Mouse (Mus musculus): ENCODE data around the gene Zfp536.
"Not testable (repeated sequence)": the region's sequence is repeated elsewhere in the genome, so short reads cannot be mapped to it uniquely, and the experiment has no call there.

Gene Zfp536

DNA sequence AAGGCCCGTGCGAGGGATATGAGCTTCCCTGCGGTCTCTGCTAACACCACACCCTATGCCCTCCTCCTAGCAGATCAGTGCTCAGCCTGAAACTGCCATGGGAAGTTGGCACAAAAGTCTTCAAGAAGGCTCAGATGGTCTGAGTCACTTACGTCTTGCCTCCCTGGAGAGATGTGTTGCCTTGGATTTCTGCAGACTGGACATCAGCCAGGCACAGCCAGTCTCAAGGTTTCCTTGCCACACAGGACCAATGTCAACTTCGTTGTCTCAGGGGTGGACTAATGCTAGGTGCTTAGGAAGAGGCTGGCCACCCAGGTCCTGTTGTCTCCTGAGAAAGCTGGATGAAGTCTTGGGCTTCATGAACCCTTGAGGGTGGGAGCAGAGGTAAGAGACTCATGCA is 14.6 kb downstream of the Zfp536 start:
- DNase-seq (ENCODE audit: low spot score in 2 of 2): no peak

DNA sequence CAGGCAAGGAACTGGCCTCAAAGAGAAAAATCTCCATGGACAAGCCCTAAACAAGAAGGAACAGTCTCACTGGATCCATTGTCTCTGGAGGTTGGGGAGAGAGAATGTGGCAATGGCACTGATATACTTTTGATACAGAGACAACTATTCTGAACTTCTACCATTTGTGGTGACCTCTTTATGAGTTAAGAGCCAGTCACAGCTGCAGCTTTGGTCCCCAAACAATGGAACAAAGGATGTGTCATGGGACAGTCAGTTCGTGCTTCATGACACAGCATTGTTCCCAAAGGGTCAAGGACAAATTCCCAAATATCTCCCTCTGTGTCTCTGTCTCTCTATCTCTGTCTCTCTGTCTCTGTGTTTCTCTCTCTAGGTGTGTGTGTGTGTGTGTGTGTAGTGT is 20.4 kb downstream of the Zfp536 start:
- no peak for DNase-seq (ENCODE audit: low spot score in 2 of 2)

DNA sequence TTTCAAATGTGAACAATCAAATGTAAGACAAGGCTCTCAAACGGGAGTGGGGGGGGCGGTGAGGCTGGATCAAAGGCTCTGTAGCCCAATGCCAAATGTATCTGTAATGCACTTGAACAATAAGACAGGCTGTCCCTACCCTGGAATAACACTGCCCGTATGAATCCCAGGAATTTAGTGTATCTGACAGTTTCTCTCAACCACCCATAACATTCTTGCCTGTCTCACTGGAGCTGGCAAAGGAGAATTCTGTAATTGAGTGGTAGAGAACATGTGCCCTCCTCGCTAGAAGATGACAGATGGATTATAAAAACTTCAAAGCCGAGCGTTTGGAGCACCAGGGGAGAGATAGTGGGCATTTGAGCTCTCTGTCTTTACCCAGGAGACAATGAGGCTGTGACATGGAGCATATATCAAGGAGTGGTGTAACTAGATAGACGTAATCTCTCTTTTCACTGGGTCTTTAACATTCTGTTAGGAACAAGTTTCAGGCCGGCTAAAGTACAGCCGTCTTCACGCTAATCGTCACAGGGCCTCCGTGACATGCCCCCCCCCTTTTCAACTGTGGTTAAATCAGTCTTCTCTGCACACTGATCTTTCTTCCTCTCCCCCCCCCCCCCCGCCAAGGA is 27.2 kb downstream of the Zfp536 start:
- no peak for DNase-seq (ENCODE audit: low spot score in 2 of 2)

DNA sequence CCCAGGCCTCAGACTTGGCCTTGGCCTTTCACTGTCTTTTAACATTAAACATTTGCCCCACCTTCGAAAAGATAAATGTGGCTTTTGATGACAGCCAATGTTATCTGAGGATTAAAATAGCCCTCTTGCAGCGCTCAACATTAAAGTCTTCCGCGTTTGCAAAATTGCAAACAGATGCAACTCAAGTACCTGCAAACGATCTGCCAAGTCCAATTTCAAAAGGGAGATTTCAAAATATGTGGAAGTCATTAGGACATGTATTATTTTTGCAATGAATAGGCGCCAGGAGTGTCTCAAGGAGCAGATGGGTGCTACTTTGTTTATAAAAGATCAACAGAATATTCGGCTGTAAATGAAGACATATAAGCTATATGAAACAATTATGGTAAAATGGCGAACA is 30.1 kb downstream of the Zfp536 start:
- no peak for DNase-seq (ENCODE audit: low spot score in 2 of 2)

GRCm38 (mm10) chr7:37737191-37737590 is 36.2 kb downstream of the Zfp536 start:
- no peak for DNase-seq (ENCODE audit: low spot score in 2 of 2)

GRCm38 (mm10) chr7:37736413-37736720 is 37.1 kb downstream of the Zfp536 start:
- no peak for DNase-seq (ENCODE audit: low spot score in 2 of 2)

DNA sequence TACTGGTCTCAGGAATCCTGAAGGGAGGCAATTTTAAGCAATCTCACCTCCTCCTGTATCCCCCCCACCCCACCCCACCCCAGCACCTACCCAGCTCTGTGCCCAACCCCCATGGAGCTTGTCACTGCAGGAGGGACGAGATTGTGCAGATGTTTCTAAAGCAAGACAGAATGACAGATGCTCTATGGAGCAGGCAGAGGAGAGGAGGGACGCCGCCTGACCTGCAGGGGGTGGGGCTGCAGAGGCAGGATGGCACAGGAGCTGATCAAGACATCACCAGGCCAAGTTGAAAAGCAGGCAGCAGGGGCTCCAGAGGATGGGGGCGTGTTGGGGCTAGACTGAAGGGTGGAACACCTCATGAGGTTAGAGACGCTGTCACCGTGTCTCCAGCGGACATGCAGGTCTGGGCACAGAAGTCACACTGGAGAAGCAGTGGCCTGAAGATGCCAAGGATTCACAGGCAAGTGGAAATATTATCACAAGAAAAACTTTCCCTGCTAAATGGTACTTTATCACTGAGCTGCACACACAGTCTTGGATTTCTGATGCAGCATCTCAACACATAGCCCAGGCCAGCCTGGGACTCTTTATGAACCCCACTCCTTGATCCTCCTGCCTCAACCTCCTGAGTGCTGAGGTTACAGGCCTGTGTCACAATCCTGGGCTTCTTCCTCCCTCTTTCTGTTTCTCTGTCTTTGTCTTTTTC is 37.6 kb downstream of the Zfp536 start:
- DNase-seq (ENCODE audit: low spot score in 2 of 2): no peak

DNA sequence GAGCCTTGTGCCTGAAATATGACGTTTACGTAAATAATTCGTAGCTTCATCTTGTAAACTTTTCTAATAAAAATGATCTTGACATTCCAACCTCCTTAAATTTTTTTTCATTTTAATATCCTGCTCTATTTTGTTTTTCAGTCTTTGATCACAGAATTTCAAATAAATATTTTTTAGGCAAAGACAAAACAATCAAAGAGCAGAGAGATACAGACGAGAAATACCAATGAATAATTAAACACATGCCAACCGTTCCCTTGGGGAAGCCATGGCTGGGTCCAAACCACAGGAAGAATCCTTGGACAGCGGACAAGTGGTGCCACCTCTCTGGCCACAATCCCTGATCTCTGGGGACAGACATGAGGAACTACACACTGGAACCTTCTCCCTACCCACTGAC is 38.3 kb downstream of the Zfp536 start:
- no peak for DNase-seq (ENCODE audit: low spot score in 2 of 2)

DNA sequence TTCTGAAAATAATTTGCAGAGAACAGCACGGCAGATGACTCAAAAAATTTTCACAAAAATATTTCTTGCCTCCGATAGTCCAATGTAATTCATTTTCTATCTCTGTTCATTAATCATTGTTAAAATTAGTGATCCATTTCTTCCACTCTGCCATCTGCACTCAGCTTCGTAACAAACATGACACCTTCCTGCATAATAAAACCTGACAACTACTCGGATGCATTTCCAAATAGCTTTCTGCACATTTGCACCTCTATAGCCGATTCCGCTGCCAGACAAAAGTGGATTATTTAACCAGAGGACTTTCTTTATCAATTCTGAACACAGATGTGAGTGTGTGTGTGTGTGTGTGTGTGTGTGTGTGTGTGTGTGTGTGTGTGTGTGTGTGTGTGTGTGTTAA is 38.9 kb downstream of the Zfp536 start:
- DNase-seq (ENCODE audit: low spot score in 2 of 2): no peak

- DNase-seq (ENCODE audit: low spot score in 2 of 2): no peak
Measured at GRCm38 (mm10) chr7:37733996-37734395, 39.4 kb downstream of the Zfp536 start.

- DNase-seq (ENCODE audit: low spot score in 2 of 2): no peak
Measured at GRCm38 (mm10) chr7:37732741-37733140, 40.7 kb downstream of the Zfp536 start.

DNA sequence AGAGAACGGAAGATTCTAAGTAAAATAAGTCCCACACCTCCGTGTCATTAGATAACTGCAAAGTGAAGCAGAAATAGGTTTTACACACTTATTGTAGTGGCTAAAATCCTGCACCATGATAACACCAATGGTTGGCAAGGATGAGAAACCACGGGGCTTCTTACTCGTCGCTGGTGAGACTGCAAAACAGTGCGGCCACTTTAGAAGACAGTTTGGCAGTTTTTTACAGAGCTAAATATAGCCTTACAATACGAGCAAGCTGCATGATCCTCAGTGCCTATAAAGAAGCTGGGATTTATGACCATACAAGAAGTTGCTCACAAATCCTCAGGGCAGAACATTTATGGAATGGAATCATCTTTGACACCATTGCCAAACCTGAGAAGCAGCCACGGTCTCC is 45.7 kb downstream of the Zfp536 start:
- no peak for DNase-seq (ENCODE audit: low spot score in 2 of 2)

GRCm38 (mm10) chr7:37724002-37724790 is 49.2 kb downstream of the Zfp536 start:
- no peak for DNase-seq (ENCODE audit: low spot score in 2 of 2)

DNA sequence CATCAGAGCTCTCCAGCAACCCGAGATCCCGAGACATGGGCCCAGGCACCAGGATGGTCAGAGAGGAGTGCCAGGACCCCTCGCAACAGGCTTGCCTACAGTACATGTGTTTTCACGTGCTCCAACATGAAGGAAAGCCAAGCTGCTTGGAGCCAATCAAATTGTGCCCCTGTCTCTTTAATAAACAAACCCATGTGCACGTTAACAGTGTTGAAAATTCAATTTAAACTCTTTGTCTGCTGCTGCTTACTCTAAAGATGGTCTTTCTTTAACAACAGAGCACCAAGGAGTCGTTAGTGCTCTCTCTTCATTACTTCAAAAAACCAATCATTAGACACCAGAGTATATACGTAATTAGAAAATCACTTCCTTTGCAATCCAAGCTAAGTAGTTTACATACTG is 50.2 kb downstream of the Zfp536 start:
- DNase-seq (ENCODE audit: low spot score in 2 of 2): no peak

- no peak for DNase-seq (ENCODE audit: low spot score in 2 of 2)
Measured at GRCm38 (mm10) chr7:37721676-37722075, 51.8 kb downstream of the Zfp536 start.

DNA sequence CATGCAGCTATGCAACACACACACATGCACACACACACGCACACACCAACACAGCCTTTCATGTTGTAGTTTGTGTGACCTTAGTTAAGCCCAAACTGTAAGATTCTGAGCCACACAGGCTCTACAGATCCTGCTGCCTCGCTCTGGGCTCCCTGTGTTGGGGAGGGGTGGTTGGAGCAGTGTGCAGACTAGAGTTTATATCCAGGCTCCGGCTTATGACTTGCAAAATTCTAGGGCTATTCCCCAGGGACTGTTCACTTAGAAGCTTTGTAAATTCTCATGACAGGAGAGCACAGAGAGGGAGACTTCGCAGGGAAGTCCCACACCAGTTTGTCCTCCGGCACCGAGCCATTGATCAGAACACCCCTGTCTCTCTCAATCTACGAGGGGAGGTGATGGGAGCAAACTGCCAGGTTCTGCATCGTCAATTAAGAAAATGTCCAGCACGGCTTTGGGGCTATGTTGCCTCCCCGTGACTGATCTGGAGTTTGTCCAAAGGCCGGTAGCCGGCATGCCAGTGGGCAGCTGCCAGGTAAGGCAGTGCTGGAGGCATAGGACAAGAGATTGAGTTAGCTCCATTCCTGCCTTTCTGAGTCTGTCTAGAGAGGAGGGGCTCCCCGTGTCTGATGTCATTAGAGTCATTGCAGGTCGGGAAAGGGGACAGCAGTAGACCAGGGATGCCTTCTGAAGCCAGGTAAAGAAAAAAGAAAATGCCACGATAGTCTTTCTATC is 54.6 kb downstream of the Zfp536 start:
- DNase-seq (ENCODE audit: low spot score in 2 of 2): no peak

DNA sequence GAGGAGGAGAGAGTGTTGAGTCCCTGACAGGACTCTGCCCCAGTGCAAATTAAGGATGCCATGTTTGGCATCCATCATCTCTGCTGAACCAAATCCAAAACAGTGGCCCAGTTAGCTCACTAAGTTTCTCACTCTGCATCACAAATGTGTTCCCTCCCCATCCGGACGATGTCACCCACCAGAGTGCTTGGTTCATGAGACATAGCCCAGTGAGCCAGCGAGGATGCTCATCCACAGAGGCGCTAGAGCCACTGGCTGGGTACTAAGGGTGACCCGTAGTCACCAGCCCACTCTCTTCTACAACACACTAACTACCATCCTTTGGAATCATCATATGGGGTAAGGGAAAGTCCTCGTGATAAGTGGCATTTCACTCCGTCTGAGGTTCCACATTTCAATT is 56.4 kb downstream of the Zfp536 start:
- DNase-seq (ENCODE audit: low spot score in 2 of 2): no peak

DNA sequence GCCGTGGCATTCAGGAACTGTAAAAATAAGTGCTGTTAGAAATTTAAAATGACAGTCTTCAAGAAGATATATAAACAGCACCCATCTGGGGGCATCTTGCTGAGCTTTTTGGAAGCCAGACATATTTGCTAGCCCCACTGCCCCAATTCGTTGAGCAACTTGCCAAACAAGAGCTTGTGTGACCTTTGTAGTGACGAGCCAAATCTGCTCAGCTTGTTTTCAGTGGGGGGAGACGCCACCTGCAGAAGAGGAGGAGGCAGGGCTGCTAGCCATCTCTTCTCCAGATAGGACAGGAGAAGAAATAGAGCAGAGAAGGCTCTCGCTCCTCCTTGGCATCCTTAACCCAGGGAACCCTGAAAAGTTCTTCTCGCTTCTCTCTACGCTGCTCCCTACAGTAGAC is 56.8 kb downstream of the Zfp536 start:
- no peak for DNase-seq (ENCODE audit: low spot score in 2 of 2)

- DNase-seq (ENCODE audit: low spot score in 2 of 2): no peak
Measured at GRCm38 (mm10) chr7:37704464-37704863, 69.0 kb downstream of the Zfp536 start.

GRCm38 (mm10) chr7:37697378-37697777 is 76.1 kb downstream of the Zfp536 start:
- DNase-seq (ENCODE audit: low spot score in 2 of 2): not testable (repeated sequence)

DNA sequence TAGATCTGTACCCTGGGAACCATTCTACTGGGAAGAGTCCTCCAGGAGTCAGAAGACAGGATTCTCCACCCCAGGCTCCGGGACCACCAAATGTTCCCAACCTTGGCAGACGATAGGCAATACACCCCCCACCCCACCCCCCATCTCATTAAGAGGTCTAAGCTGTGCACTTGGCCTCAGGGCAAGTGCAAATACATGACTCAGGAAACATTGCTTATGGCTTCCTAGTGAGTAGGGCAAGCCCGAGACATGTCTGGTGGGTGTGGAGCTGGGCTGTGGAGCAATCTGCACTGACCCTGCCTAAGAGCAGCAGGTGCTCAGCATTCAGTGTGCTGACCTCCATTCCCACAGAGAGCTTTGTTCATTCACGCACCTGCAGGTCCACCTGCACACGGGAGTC is 78.4 kb downstream of the Zfp536 start:
- DNase-seq (ENCODE audit: low spot score in 2 of 2): no peak

DNA sequence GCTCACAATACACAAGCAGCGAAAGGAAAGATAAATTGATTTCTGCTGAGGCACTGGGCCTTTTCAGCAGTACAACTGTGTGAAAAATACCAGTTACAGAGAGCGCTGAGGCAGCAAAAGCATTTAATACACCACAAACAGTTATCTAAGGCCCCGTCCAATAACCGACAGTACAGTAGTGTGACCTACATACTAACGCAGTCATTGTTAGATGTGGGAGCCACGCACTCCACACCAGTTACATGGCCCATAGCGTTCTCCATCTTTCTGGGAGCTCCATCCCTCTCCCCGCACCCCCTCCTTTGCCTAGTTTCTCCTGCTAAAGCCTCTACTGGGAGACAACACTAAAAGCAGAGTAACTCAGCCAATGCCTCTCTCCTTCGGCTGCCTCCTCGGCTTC is 82.8 kb downstream of the Zfp536 start:
- no peak for DNase-seq (ENCODE audit: low spot score in 2 of 2)
